Mouse (Mus musculus) WW6 (cell line): ENCODE data around the gene Havcr1.

ENCODE experiments used
- DNase-seq: peaks from one replicate; pipeline ENCODE4 v3.0.0-alpha.2; 2013; ENCODE audit warnings: low read depth, low spot score

Gene Havcr1

DNA sequence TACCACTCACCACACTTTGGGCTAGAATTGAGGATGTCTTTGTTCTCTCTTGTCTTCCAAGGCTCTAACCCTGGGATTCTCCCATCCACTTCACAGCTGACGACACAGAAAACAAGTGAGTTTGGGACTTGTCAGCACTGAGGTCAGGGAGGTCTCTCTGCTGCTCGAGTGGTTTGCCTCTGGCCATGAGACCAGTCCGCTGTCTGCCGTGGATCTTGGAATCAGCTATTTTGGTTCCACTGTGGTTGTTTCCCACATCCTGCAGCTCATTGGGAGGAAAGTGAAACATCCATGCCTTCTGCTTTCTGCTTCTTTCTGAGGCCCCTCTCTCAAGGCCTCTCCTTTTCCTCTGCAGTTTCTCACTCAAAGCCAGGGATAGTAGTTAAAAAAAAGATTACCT is 85.0 kb downstream of the Havcr1 start:
- DNase-seq = no peak
